Mouse (Mus musculus) thymus, adult 2 months (tissue): Measurements from ENCODE around the gene Hist1h2ao.

Source experiments
- CTCF ChIP-seq: fragments of 200-500 bp; IDR thresholded peaks from 2 replicates; pipeline ENCODE4 v1.5.1; 2012; ENCODE audit warnings: mild to moderate bottlenecking, control low read depth, low read length, moderate library complexity, borderline replicate concordance; ENCODE audit not compliant: control insufficient read depth, poor library complexity, insufficient read depth; ENCODE audit errors: extremely low read depth
- POLR2A ChIP-seq: fragments of 200-500 bp; IDR thresholded peaks from 2 replicates; pipeline ENCODE4 v1.6.1; 2012; ENCODE audit warnings: mild to moderate bottlenecking, low read length, control low read depth, moderate library complexity; ENCODE audit not compliant: control insufficient read depth, poor library complexity, insufficient read depth; ENCODE audit errors: extremely low read depth

DNA sequence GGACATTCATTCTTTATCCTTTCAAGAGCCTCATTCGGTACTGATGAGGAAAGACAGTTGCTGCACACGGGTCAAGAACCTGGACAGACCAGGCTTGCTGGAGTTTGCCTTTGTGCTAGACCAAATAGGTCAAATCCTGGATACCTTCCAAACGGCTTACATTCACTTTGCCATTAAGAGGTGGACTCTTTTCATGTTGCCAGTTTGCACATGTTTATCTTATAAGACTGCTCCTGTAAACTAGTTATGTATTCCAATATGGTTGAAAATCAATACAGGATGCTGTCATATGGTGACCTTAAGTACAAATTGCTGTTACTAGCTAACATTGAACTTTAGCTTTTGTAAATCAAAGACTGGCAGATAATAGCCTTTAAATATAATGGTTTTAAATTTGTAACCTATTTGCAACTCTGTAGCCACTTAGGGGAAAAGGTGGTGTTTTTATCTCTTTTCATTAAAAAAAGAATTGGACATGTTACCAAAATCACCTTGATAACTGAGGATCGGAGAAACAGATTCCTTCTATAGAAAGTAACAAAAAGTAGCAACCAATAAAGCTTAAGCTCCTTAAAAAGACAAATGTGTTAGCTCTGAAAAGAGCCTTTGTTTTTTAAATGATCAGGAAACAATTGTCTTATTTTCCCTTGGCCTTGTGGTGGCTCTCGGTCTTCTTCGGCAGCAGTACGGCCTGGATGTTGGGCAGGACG is 23.9 kb upstream of the Hist1h2ao start:
- TF ChIP-seq CTCF: no peak
- TF ChIP-seq POLR2A: no peak
